Mouse (Mus musculus) effector memory CD4-positive, alpha-beta T cell, adult 7 months (primary cell): ENCODE results near the gene Tas2r110. TPM values are rescaled to one million over a fixed set of nuclear protein-coding genes. Genes with fewer than 3 reads are reported as not detected.

ENCODE experiments used
- polyA plus RNA-seq: library from polyadenylated mRNA; unstranded; fragments of 100-300 nt; shearing (Covaris generic); gene quantifications from one replicate; pipeline ENCODE4 v1.2.1, GENCODE M21; 2017

Tas2r110 gene
- polyA plus RNA-seq: not detected

GRCm38 (mm10) chr6:132867708-132868107, at the start of gene Tas2r110:
Tas2r110 (plus strand) TSS chr6:132868008.

DNA sequence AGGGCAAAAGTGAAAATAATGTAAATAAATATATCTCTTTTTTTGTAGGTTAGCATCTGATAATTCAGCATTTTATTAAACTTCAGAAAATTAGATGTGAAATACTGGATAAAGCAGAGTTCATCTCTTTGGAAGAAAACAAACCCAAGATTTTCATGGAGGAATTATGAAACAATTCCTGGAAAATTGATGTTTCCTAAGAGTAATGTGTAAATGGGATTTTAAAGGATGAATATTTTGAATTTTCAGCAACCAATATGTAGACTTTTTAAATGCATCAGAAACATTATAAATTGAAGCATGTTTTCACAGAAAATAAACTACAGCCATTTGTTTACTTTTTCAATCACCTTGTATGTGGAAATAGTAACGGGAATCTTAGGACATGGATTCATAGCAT, 21.0 kb upstream of the Tas2r110 start, which contains the start of gene Tas2r123:
Tas2r123 (plus strand) TSS at position 301 of the 400 bp plus-strand sequence.

GRCm38 (mm10) chr6:132855138-132855537, 12.7 kb upstream of the Tas2r110 start, which contains the start of gene Tas2r116:
Tas2r116 (plus strand) TSS chr6:132855438.

DNA sequence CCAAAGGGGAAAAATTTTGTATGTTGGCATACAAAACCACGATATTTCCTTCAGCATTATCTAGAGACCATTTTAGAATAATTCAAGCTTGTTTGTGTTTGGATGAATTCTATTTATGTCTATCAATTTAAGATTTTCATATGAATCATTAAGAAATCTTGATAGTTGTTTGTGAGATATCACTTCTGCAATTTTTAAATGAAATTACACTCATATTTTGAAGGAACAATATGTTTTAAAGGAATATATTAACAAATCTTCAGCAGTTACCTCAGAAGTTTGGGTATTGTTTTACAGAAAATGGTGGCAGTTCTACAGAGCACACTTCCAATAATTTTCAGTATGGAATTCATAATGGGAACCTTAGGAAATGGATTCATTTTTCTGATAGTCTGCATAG, 24.9 kb downstream of the Tas2r110 start, which contains the start of gene Tas2r113:
Tas2r113 (plus strand) TSS at position 301 of the 400 bp plus-strand sequence.

DNA sequence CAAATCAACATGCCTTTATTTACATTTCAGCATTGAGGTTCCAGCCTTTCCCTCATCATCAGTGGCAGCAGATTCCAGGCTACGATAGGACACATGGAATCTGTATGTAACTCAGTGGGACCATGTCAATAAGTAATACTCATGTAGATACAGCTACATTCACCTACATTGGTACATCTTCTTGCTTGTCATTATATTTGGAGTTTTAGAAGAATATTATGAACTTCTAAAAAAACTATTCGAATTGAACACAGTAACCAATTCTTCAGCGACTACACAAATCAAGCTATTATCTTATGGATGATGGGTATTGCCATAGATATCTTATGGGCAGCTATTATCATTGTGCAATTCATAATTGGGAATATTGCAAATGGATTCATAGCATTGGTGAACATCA, 41.5 kb downstream of the Tas2r110 start, which contains the start of gene Tas2r125:
Tas2r125 (plus strand) TSS at position 301 of the 400 bp plus-strand sequence.

Other genes starting within 250 kb of the Tas2r110 start
- gene A630073D07Rik, start 216.5 kb upstream of the Tas2r110 start, polyA plus RNA-seq: not detected
- gene Tas2r120, start 211.1 kb upstream of the Tas2r110 start, polyA plus RNA-seq: not detected
- gene Tas2r121, start 167.0 kb upstream of the Tas2r110 start, polyA plus RNA-seq: not detected
- not detected for gene Tas2r122, start 156.1 kb upstream of the Tas2r110 start, polyA plus RNA-seq
- gene Tas2r115, start 130.0 kb upstream of the Tas2r110 start, polyA plus RNA-seq: not detected
- gene Tas2r124, start 113.3 kb upstream of the Tas2r110 start, polyA plus RNA-seq: not detected
- gene Tas2r102, start 105.9 kb upstream of the Tas2r110 start, polyA plus RNA-seq: not detected
- gene Tas2r136, start 89.8 kb upstream of the Tas2r110 start, polyA plus RNA-seq: not detected
- gene Tas2r117, start 65.2 kb upstream of the Tas2r110 start, polyA plus RNA-seq: not detected
- not detected for gene Tas2r123, start 20.9 kb upstream of the Tas2r110 start, polyA plus RNA-seq
- not detected for gene Tas2r116, start 12.6 kb upstream of the Tas2r110 start, polyA plus RNA-seq
- gene Tas2r113, start 25.0 kb downstream of the Tas2r110 start, polyA plus RNA-seq: not detected
- gene Tas2r125, start 41.6 kb downstream of the Tas2r110 start, polyA plus RNA-seq: not detected
- not detected for gene Tas2r129, start 83.1 kb downstream of the Tas2r110 start, polyA plus RNA-seq
- gene Tas2r131, start 89.9 kb downstream of the Tas2r110 start, polyA plus RNA-seq: not detected
- gene Tas2r109, start 113.0 kb downstream of the Tas2r110 start, polyA plus RNA-seq: not detected
- gene Tas2r103, start 169.1 kb downstream of the Tas2r110 start, polyA plus RNA-seq: 0.55 TPM
- gene Tas2r140, start 187.8 kb downstream of the Tas2r110 start, polyA plus RNA-seq: not detected
- gene Smim10l1, start 236.9 kb downstream of the Tas2r110 start, polyA plus RNA-seq: 32.5 TPM